Mouse (Mus musculus) bone marrow, adult 2 months (tissue): ENCODE measurements around the gene Rfc4.

Source experiments
- CTCF ChIP-seq: fragments of 200-500 bp; IDR thresholded peaks from 2 replicates; pipeline ENCODE4 v1.5.1; 2011; ENCODE audit warnings: low read length, control low read depth; ENCODE audit not compliant: control insufficient read depth, insufficient read depth
- POLR2A ChIP-seq: fragments of 200-500 bp; IDR thresholded peaks from 2 replicates; pipeline ENCODE4 v1.6.1; 2011; ENCODE audit warnings: low read depth, mild to moderate bottlenecking, control low read depth, low read length, borderline replicate concordance; ENCODE audit not compliant: control insufficient read depth

- TF ChIP-seq CTCF: no peak
- TF ChIP-seq POLR2A: no peak
Measured at GRCm38 (mm10) chr16:23144326-23144725, 16.8 kb upstream of the Rfc4 start.
